Mouse (Mus musculus): ENCODE measurements around the gene Krt33b. TPM values are rescaled to one million over a fixed set of nuclear protein-coding genes. Genes with fewer than 3 reads are reported as not detected.

The Krt33b gene
- total RNA-seq, 2 experiments from 2014 or later: not detected

DNA sequence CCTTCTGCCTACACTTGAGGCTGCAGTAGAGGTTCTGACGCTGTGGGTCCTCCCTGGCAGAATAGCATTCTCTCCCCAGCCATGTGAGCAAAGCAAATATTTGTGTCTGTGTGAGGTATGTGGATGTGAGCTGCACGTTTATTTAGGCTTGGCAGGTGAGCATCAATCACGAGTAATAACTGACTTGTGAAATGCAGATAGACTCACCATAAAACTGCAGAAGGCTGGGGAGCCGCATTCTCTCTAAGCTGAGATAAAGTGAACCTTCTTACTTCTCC, 35.3 kb downstream of the Krt33b start:
- intact Hi-C loops (cut with DNase I): no loop called here
- no peak for DNase-seq

GRCm38 (mm10) chr11:99993620-99994383, 35.9 kb downstream of the Krt33b start, which contains the start of gene Krtap17-1:
TSS of gene Krtap17-1 (minus strand) at chr11:99993994.
- no peak for DNase-seq
- intact Hi-C loops (cut with DNase I): no loop called here

DNA sequence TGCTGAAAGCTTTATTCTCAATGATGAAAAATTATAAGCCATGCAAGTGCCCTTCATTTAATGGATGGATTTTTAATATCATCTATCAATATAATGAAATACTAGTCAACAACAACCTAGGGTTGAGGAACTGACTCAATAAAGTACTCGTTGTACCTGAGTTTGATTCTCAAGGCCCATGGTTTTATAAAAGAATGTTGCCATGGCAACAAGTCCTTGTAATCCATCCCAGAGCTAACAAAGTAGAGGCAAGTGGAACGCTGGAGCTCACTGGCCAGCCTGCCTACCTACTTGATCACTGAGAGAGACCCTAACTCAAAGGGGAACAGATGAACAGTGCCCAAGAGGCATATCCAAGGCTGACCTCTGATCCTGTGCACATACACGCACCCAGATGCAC, 39.1 kb downstream of the Krt33b start:
- no peak for DNase-seq
- intact Hi-C loops (cut with DNase I): no loop called here

DNA sequence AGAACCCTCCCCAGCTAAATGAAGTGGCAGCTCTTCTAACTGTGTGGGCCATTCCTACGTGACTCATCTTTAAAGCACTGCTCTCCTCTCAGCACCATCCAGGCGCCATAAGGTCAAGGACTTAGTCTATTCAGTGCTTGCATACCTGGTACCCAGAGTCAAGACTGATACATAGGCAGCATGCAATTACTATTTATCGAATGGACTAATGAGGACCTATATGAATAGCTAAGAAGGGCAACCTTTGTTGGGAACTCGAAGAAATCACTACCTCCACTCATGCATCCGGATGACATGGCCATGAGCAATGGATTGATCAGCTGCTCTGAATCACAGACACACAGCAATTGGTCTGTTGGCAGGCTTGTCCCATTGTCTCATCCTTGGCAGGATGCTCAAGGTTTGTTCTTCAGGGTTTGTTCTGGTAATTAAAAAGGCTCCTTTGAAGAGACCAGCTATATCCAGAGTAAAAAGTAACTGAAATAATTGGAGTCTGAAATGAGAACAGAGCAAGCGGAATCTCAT, 39.7 kb downstream of the Krt33b start:
- intact Hi-C loops (cut with DNase I): no loop called here
- no peak for DNase-seq

- intact Hi-C loops (cut with DNase I): no loop called here
- DNase-seq: no peak
Measured at GRCm38 (mm10) chr11:99988530-99988929, 41.1 kb downstream of the Krt33b start.

DNA sequence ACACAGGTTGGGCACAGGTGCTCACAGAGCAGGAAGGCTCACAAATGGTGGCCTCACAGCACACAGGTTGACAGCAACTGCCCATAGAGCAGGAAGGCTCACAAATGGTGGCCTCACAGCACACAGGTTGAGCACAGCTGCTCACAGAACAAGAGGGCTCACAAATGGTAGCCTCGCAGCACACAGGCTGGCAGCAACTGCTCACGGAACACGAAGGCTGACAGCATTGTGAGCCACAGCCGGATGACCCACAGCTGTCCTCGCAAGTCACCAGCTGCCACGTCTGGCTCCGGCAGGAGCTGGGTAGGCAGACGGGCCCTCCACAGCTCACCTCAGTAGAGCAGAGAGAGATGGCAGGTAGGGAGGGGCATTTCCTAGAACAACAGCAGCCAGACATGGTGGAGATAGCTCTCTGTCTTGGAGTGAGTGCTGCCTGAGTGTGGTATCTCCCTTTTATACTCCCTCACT, 43.5 kb downstream of the Krt33b start, which contains the start of gene Krtap16-1:
Gene Krtap16-1 (minus strand): TSS at position 418 of the 468 bp plus-strand sequence.
- DNase-seq: no peak
- intact Hi-C loops (cut with DNase I): no loop called here

GRCm38 (mm10) chr11:99985291-99986092, 44.2 kb downstream of the Krt33b start:
- intact Hi-C loops (cut with DNase I): no loop called here
- peak in 1 of 2 experiments; percentile 6 for DNase-seq

- no peak for DNase-seq
- intact Hi-C loops (cut with DNase I): no loop called here
Measured at GRCm38 (mm10) chr11:99983442-99983841, 46.2 kb downstream of the Krt33b start.

DNA sequence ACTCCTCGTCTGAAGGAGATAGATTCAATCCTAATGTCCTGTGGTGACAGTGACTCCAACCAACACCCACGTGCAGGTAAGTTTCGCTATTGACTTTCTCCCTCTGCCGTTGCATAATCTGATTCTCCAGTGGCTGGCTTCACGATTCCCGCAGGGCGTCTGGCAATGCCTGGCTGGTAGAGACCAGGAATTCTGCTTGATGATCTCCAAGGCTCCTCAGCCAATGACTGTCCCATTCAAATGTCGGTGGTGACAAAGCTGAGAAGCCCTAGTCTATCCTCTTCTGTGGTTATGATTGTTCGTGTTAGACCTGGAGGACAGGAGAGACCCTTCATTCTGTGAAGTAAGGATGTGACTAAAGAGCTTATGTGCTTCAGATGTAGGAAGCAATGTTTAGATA, 46.9 kb downstream of the Krt33b start:
- no peak for DNase-seq

GRCm38 (mm10) chr11:99978953-99979352, 50.7 kb downstream of the Krt33b start, which contains the start of gene Krtap29-1:
TSS of gene Krtap29-1 (minus strand) at chr11:99979053.
- intact Hi-C loops (cut with DNase I): no loop called here
- DNase-seq: no peak

More for the DNA sequence above, 46.9 kb downstream of the Krt33b start:
- intact Hi-C loops (cut with DNase I): no loop called here

Other genes with a start within 250 kb of the Krt33b start
- not detected for gene Krtap4-8, start 249.2 kb downstream of the Krt33b start, total RNA-seq (2021)
- gene Krtap4-9, start 244.7 kb downstream of the Krt33b start, total RNA-seq (2021): not detected
- gene Gm11596, start 236.4 kb downstream of the Krt33b start, total RNA-seq (2021): not detected
- not detected for gene Gm11569, start 230.9 kb downstream of the Krt33b start, total RNA-seq (2021)
- gene Gm11554, start 225.4 kb downstream of the Krt33b start, total RNA-seq (2021): not detected
- not detected for gene Krtap4-13, start 220.0 kb downstream of the Krt33b start, total RNA-seq (2021)
- gene Gm11564, start 214.2 kb downstream of the Krt33b start, total RNA-seq (2021): not detected
- gene 2300003K06Rik, start 191.8 kb downstream of the Krt33b start, total RNA-seq (2021): not detected
- not detected for gene Krtap4-16, start 178.3 kb downstream of the Krt33b start, total RNA-seq (2021)
- not detected for gene Gm11568, start 172.0 kb downstream of the Krt33b start, total RNA-seq (2021)
- gene Gm11559, start 165.4 kb downstream of the Krt33b start, total RNA-seq (2021): not detected
- not detected for gene Krtap9-1, start 156.5 kb downstream of the Krt33b start, total RNA-seq (2021)
- not detected for gene Gm11567, start 150.7 kb downstream of the Krt33b start, total RNA-seq (2021)
- not detected for gene Krtap31-1, start 121.9 kb downstream of the Krt33b start, total RNA-seq (2021)
- not detected for gene Gm11565, start 115.1 kb downstream of the Krt33b start, total RNA-seq (2021)
- not detected for gene Krtap31-2, start 93.6 kb downstream of the Krt33b start, total RNA-seq (2021)
- not detected for gene Krtap9-5, start 81.4 kb downstream of the Krt33b start, total RNA-seq (2021)
- gene Krtap29-1, start 50.8 kb downstream of the Krt33b start, total RNA-seq (2021): not detected
- not detected for gene Krtap16-1, start 43.3 kb downstream of the Krt33b start, total RNA-seq (2021)
- gene Krtap17-1, start 35.9 kb downstream of the Krt33b start, total RNA-seq (2021): not detected
- gene Krt33a, start 13.7 kb downstream of the Krt33b start, total RNA-seq (2021): not detected
- not detected for gene Krt34, start 11.7 kb upstream of the Krt33b start, total RNA-seq (2021)
- not detected for gene Krt31, start 20.7 kb upstream of the Krt33b start, total RNA-seq (2021)
- not detected for gene Krt32, start 58.4 kb upstream of the Krt33b start, total RNA-seq (2021)
- gene Krt35, start 66.4 kb upstream of the Krt33b start, total RNA-seq (2021): not detected
- gene Krt36, start 75.8 kb upstream of the Krt33b start, total RNA-seq (2021): under 1 TPM in 1 of 2 experiments, not detected in 1; 0.17 TPM
- gene Krt13, start 91.7 kb upstream of the Krt33b start, total RNA-seq (2021): not detected
- gene Krt15, start 106.1 kb upstream of the Krt33b start, total RNA-seq (2021): under 1 TPM in 1 of 2 experiments, not detected in 1; 0.57 TPM
- 10 to 100 TPM; 12.9 to 17.4 TPM for gene Krt19, start 118.8 kb upstream of the Krt33b start, total RNA-seq (2021)
- gene Krt9, start 163.4 kb upstream of the Krt33b start, total RNA-seq (2021): not detected
- gene Krt14, start 177.7 kb upstream of the Krt33b start, total RNA-seq (2021): 1 to 10 TPM; 1.3 to 1.6 TPM
- not detected for gene Krt16, start 219.0 kb upstream of the Krt33b start, total RNA-seq (2021)
- 1 to 10 TPM in 1 of 2 experiments, under 1 TPM in 1; 0.24 to 3.8 TPM for gene Krt17, start 231.2 kb upstream of the Krt33b start, total RNA-seq (2021)
- not detected for gene Krt42, start 240.0 kb upstream of the Krt33b start, total RNA-seq (2021)

Measured in heart, postnatal 14 days (tissue).